Mouse (Mus musculus) brain, embryonic 14.5 days (tissue): ENCODE measurements at regions not wholly inside any gene's neighbourhood (a gene's known extent, or its start where the extent isn't known, plus 50 kb on each side); places are given as distances from the start of the nearest gene placed in this dataset.

Experiments used
- CTCF ChIP-seq: fragments of 200-500 bp; IDR thresholded peaks from 2 replicates; pipeline ENCODE4 v1.5.1; 2012; ENCODE audit warnings: inconsistent platforms, mild to moderate bottlenecking, moderate library complexity, borderline replicate concordance; ENCODE audit not compliant: insufficient read depth, insufficient read length; ENCODE audit errors: extremely low read depth
- POLR2A ChIP-seq: fragments of 200-500 bp; IDR thresholded peaks from 2 replicates; pipeline ENCODE4 v1.6.1; 2012; ENCODE audit warnings: mild to moderate bottlenecking, inconsistent platforms, borderline replicate concordance; ENCODE audit not compliant: poor library complexity, insufficient read depth, insufficient read length, severe bottlenecking; ENCODE audit errors: extremely low read depth

GRCm38 (mm10) chr11:110707328-110707727 is 260.5 kb upstream of the Kcnj16 start:
- TF ChIP-seq CTCF (no peak), POLR2A (no peak)
